Mouse (Mus musculus): Measurements from ENCODE around the gene Fam110a. TPM values are rescaled to one million over a fixed set of nuclear protein-coding genes. Genes with fewer than 3 reads are reported as not detected.

The Fam110a gene
- 10 to 100 TPM; 16.4 to 27.4 (median 18.3) TPM for polyA plus RNA-seq (2017; shearing (Covaris generic))

- ATAC-seq: peak; percentile 94
These were observed at the start of gene Fam110a for GRCm38 (mm10) chr2:151979470-151980354. Gene Fam110a, minus strand, starts transcription at chr2:151980219.

- peak; percentile 94 for ATAC-seq
These were observed 49.4 kb upstream of the Fam110a start for GRCm38 (mm10) chr2:152029252-152030082.

GRCm38 (mm10) chr2:152024883-152025422 is 44.9 kb upstream of the Fam110a start:
- ATAC-seq: no peak

- ATAC-seq: no peak
These were observed 42.0 kb upstream of the Fam110a start for GRCm38 (mm10) chr2:152022022-152022421.

- ATAC-seq: peak; percentile 69
These were observed 40.2 kb upstream of the Fam110a start for GRCm38 (mm10) chr2:152020255-152020654.

- ATAC-seq: no peak
These were observed 36.6 kb upstream of the Fam110a start for GRCm38 (mm10) chr2:152016666-152017065.

GRCm38 (mm10) chr2:152015997-152016396 is 36.0 kb upstream of the Fam110a start:
- ATAC-seq: no peak

- no peak for ATAC-seq
These were observed 32.7 kb upstream of the Fam110a start for GRCm38 (mm10) chr2:152012701-152013100.

- ATAC-seq: no peak
These were observed 32.2 kb upstream of the Fam110a start for GRCm38 (mm10) chr2:152012222-152012621.

- no peak for ATAC-seq
These were observed 31.7 kb upstream of the Fam110a start for GRCm38 (mm10) chr2:152011724-152012123.

GRCm38 (mm10) chr2:152010661-152011060 is 30.6 kb upstream of the Fam110a start:
- ATAC-seq: no peak

GRCm38 (mm10) chr2:152010251-152010650 is 30.2 kb upstream of the Fam110a start:
- ATAC-seq: no peak

- ATAC-seq: no peak
These were observed 29.2 kb upstream of the Fam110a start for GRCm38 (mm10) chr2:152009061-152009779.

- no peak for ATAC-seq
These were observed 27.8 kb upstream of the Fam110a start for GRCm38 (mm10) chr2:152007783-152008182.

- ATAC-seq: no peak
These were observed 22.5 kb upstream of the Fam110a start for GRCm38 (mm10) chr2:152002529-152002928.

- no peak for ATAC-seq
These were observed 20.7 kb upstream of the Fam110a start for GRCm38 (mm10) chr2:152000735-152001134.

- ATAC-seq: no peak
These were observed 20.3 kb upstream of the Fam110a start for GRCm38 (mm10) chr2:152000291-152000679.

- ATAC-seq: no peak
These were observed 19.8 kb upstream of the Fam110a start for GRCm38 (mm10) chr2:151999669-152000290.

GRCm38 (mm10) chr2:151998932-151999331 is 18.9 kb upstream of the Fam110a start:
- ATAC-seq: no peak

GRCm38 (mm10) chr2:151998505-151998899 is 18.5 kb upstream of the Fam110a start:
- ATAC-seq: no peak

- ATAC-seq: no peak
These were observed 17.9 kb upstream of the Fam110a start for GRCm38 (mm10) chr2:151997776-151998504.

Data from inflammation-experienced regulatory T-cells, adult 6 months (primary cell).